Mouse (Mus musculus) liver (tissue): ENCODE measurements around the gene S100a9.

ENCODE experiments used
- DNase-seq: peaks from one replicate; pipeline ENCODE4 v3.0.0-alpha.2; 2020; ENCODE audit warnings: mixed read lengths

The S100a9 gene

GRCm38 (mm10) chr3:90695613-90696012 is at the start of gene S100a9:
Gene S100a9 (minus strand): TSS chr3:90695721.
- no peak for DNase-seq

GRCm38 (mm10) chr3:90726606-90727005 is 31.1 kb upstream of the S100a9 start, which contains the start of gene Pglyrp4:
Gene Pglyrp4 (plus strand): TSS chr3:90726906.
- DNase-seq = no peak

GRCm38 (mm10) chr3:90709591-90710460 is 14.3 kb upstream of the S100a9 start:
- DNase-seq = peak; percentile 81

GRCm38 (mm10) chr3:90708523-90709202 is 13.1 kb upstream of the S100a9 start:
- DNase-seq = no peak

DNA sequence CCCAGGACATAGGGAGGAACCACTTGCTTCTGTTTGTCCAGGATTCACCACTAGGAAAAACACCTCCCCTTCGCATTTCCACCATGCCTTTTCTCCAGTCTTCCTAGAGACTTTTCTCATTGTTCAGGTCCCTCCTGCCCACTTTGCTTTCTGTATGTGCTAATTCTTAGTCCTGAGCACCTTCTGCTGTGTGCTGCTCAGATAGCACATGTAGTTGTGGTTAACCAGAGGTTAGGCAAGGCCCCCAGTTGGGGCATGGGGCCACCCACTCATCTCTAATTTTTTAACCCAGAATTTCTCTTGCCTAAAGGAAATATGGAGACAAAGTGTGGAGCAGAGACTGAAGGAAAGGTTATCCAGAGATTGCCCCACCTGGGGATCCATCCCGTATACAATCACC is 6.7 kb upstream of the S100a9 start:
- no peak for DNase-seq

GRCm38 (mm10) chr3:90693496-90693895 is 2.0 kb downstream of the S100a9 start:
- DNase-seq = no peak

- DNase-seq = no peak
Observed at GRCm38 (mm10) chr3:90686835-90687234, 8.7 kb downstream of the S100a9 start.

GRCm38 (mm10) chr3:90683929-90684328 is 11.6 kb downstream of the S100a9 start:
- no peak for DNase-seq

- no peak for DNase-seq
Observed at GRCm38 (mm10) chr3:90678656-90679055, 16.9 kb downstream of the S100a9 start.

DNA sequence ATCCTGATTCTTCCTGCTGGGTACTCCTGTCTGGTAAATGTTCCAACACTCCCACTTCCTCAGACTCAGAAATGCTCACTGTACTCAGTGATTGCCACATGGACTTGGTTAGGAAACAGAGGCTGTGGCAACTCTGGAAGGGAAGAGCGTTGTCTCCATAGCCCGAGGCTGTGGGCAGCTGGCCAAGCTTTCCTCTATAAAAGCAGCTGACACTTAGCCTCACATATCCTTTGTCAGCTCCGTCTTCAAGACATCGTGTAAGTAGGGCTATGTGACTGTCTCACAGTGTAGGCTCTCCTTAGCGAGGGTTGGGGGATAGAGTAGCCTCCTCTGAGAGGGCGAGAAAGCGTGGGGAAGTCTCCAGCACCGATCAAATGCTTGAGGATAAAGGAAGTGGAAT is 26.7 kb downstream of the S100a9 start, which contains the start of gene S100a8:
TSS of gene S100a8 (plus strand) at position 133 of the 400 bp plus-strand sequence.
- peak; percentile 9 for DNase-seq

- DNase-seq = no peak
Observed at GRCm38 (mm10) chr3:90664219-90664618, 31.3 kb downstream of the S100a9 start.

GRCm38 (mm10) chr3:90659364-90660044 is 36.0 kb downstream of the S100a9 start:
- DNase-seq = no peak

- no peak for DNase-seq
Observed at GRCm38 (mm10) chr3:90657405-90657804, 38.1 kb downstream of the S100a9 start.

GRCm38 (mm10) chr3:90653717-90654116 is 41.8 kb downstream of the S100a9 start, which contains the start of gene S100a7a:
Gene S100a7a (plus strand): TSS chr3:90654017.
- no peak for DNase-seq

DNA sequence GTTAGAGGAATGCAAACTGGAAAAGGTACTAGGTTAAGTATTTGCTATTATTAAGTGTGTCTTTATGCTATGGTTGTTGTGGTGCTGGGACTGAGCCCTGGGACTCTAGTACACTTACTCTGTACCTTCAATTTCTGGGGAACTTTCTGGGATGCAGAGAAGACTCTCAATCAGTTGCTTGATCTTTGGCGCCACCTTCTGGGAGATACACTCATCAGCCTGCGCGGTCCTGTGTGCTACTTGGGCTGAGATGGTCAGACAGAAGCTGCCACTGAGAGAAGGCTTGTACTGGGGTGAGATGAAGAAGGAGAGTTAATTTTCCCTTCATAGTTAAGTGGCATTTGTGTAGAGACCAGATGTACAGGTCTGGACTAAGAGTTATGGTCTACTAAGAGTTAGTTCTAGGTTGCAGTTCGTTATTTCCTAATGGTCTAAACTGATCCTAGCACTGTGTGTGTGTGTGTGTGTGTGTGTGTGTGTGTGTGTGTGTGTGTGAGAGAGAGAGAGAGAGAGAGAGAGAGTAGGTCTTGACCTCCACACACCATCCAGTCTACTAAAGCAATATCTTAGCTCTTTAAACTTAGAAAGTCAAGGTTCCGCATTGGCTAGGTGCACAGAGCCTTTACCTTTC is 42.5 kb downstream of the S100a9 start:
- DNase-seq = peak; percentile 58

- DNase-seq = no peak
Observed at GRCm38 (mm10) chr3:90649832-90650231, 45.7 kb downstream of the S100a9 start.

DNA sequence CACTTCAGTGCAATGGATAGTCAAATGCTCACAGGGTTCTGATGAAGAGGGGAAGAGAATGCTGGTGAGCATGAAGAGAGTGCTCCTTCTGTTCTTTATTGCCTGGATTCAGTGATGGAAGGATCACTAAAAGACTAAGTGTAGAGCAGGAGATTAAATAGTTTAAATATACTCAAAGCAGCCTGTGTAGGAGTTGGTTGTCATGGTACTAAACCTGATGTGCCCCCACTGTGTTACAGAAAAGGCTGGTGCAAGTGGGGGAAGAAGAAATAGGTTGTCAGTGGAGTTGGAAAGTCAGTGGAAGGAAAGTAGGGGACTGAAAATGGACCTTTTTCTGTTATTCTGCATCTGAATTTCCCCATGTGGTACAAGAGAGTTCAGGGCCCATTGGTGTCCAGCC is 46.5 kb downstream of the S100a9 start:
- DNase-seq = no peak

GRCm38 (mm10) chr3:90647291-90647690 is 48.2 kb downstream of the S100a9 start:
- no peak for DNase-seq

- peak; percentile 46 for DNase-seq
Observed at GRCm38 (mm10) chr3:90644220-90644619, 51.3 kb downstream of the S100a9 start.
